8 mouse cellular contexts compared by ENCODE assay signal in the genomic region with DNA sequence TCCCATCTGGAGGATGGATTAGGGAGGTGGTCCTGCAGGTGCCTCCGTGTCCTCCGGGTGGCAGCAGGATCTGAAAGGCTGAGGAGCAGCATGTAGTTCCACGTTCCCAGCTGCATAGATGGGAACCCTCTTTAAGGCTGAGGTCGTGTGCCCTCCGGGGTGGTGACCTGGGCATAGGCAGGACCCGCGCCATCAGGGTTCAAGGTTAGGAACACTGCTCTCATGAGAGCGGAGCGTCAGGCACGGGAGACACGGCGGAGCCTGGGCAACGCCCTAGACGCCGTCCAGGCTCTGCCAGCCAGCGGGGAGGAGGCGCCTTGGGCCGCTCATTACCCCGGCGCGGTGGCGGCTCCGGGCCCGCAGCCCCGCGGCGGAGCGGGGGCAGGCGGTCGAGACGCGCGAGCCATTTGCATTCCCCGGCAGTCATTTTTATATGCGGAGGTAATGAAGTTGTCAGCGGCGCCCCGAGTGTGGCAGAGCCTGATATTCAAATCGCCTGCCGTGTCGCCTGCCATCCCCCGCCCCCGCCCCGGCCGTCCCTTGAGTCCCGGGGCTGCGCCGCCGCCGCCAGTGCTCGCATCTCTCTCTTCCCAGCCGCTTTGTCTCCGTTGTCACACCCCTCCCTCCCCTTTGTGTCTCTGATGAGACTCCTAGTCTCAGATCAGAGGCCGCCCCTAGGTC.
DNase-seq lines count a peak whose midpoint lies in the region; ATAC-seq lines count a peak whose summit lies in the region.

No protein-coding gene starts in this region.

- H3K27ac ChIP-seq in heart, embryonic 11.5 days (ENCODE audit: low read depth, low read length), result no peak overlapping the region
- no peak overlapping the region for H3K27ac ChIP-seq in kidney, embryonic 15.5 days
- H3K27ac ChIP-seq in limb, embryonic 15.5 days, result no peak overlapping the region
- peak overlapping the region; percentile 95 for H3K27ac ChIP-seq in midbrain, embryonic 14.5 days (replicated peaks; ENCODE audit: low read depth, low read length)
- H3K27ac ChIP-seq in stomach, embryonic 15.5 days, result no peak overlapping the region

- DNase-seq in urinary bladder, adult 18-20 months (ENCODE audit: low spot score in 2 of 2), result peak; percentile 15 to 57
- DNase-seq in urinary bladder, postnatal 10 days (ENCODE audit: low spot score), result no peak
- DNase-seq in embryo, embryonic 11.5 days (ENCODE audit: low read depth, low spot score), result peak; percentile 48
- peak; percentile 88 for DNase-seq in midbrain, embryonic 14.5 days

- H3K4me3 ChIP-seq in heart, embryonic 11.5 days (ENCODE audit: low read depth, low read length), result peak overlapping the region; percentile 55
- peak overlapping the region; percentile 63 for H3K4me3 ChIP-seq in kidney, embryonic 15.5 days (replicated peaks)
- peak overlapping the region; percentile 55 for H3K4me3 ChIP-seq in limb, embryonic 15.5 days
- H3K4me3 ChIP-seq in midbrain, embryonic 14.5 days (replicated peaks; ENCODE audit: low read depth, low read length), result peak overlapping the region; percentile 42
- peak overlapping the region; percentile 49 for H3K4me3 ChIP-seq in stomach, embryonic 15.5 days (replicated peaks)

- H3K9me3 ChIP-seq in heart, embryonic 11.5 days (replicated peaks; ENCODE audit: control insufficient read depth, low read length), result no peaks in the 10 kb centered on the region
- H3K9me3 ChIP-seq in kidney, embryonic 15.5 days (replicated peaks), result no peaks in the 10 kb centered on the region
- H3K9me3 ChIP-seq in limb, embryonic 15.5 days, result no peaks in the 10 kb centered on the region
- no peaks in the 10 kb centered on the region for H3K9me3 ChIP-seq in midbrain, embryonic 14.5 days (ENCODE audit: control insufficient read depth, low read length)
- H3K9me3 ChIP-seq in stomach, embryonic 15.5 days, result no peaks in the 10 kb centered on the region

- no peaks in the 10 kb centered on the region for H3K36me3 ChIP-seq in heart, embryonic 11.5 days (ENCODE audit: control insufficient read depth, insufficient read depth, low read length)
- H3K36me3 ChIP-seq in kidney, embryonic 15.5 days, result no peaks in the 10 kb centered on the region
- no peaks in the 10 kb centered on the region for H3K36me3 ChIP-seq in limb, embryonic 15.5 days
- no peaks in the 10 kb centered on the region for H3K36me3 ChIP-seq in midbrain, embryonic 14.5 days (ENCODE audit: control insufficient read depth, insufficient read depth, low read length)
- H3K36me3 ChIP-seq in stomach, embryonic 15.5 days, result no peaks in the 10 kb centered on the region

- H3K4me1 ChIP-seq in heart, embryonic 11.5 days (ENCODE audit: control insufficient read depth, insufficient read depth, low read length), result no peaks in the 10 kb centered on the region
- peaks cover 10% of the 10 kb centered on the region for H3K4me1 ChIP-seq in kidney, embryonic 15.5 days
- H3K4me1 ChIP-seq in limb, embryonic 15.5 days, result peaks cover 10% of the 10 kb centered on the region; the same call in 1 of the 2 replicates
- H3K4me1 ChIP-seq in midbrain, embryonic 14.5 days (ENCODE audit: control insufficient read depth, insufficient read depth, low read length), result peaks cover 34% of the 10 kb centered on the region
- H3K4me1 ChIP-seq in stomach, embryonic 15.5 days, result peaks cover 3% of the 10 kb centered on the region; the same call in 1 of the 2 replicates

- peak; percentile 68 for ATAC-seq in heart, embryonic 11.5 days (replicated peaks; ENCODE audit: insufficient number of reproducible peaks, low FRiP score, low TSS enrichment)
- ATAC-seq in kidney, embryonic 15.5 days (replicated peaks; ENCODE audit: low FRiP score), result peak; percentile 89
- 0 out of 2 replicates have a peak, but pooled peaks have one; percentile 48 for ATAC-seq in limb, embryonic 15.5 days (ENCODE audit: insufficient number of reproducible peaks, low FRiP score, low TSS enrichment, low read depth)
- peak; percentile 91 for ATAC-seq in midbrain, embryonic 14.5 days (ENCODE audit: low FRiP score, low TSS enrichment)
- ATAC-seq in stomach, embryonic 15.5 days (ENCODE audit: insufficient read depth, low FRiP score, low read depth), result peak; percentile 70; the same call in 1 of the 2 replicates

- H3K27me3 ChIP-seq in heart, embryonic 11.5 days (ENCODE audit: control insufficient read depth, insufficient read depth, low read length), result peaks cover 2% of the 10 kb centered on the region; the same call in 1 of the 2 replicates
- peaks cover 49% of the 10 kb centered on the region for H3K27me3 ChIP-seq in kidney, embryonic 15.5 days
- H3K27me3 ChIP-seq in limb, embryonic 15.5 days, result peaks cover 16% of the 10 kb centered on the region; the same call in 1 of the 2 replicates
- no peaks in the 10 kb centered on the region for H3K27me3 ChIP-seq in midbrain, embryonic 14.5 days (ENCODE audit: control insufficient read depth, insufficient read depth, low read length)
- 0 out of 2 replicates have a peak, but pooled peaks cover 3% of the 10 kb centered on the region for H3K27me3 ChIP-seq in stomach, embryonic 15.5 days (replicated peaks)

- under 1% methylated on average over 54 of the region's 54 CpGs for WGBS in heart, embryonic 11.5 days (ENCODE audit: insufficient replicate concordance)
- under 1% methylated on average over 54 of the region's 54 CpGs for WGBS in kidney, embryonic 15.5 days
- WGBS in limb, embryonic 15.5 days, result under 1% methylated on average over 49 of the region's 54 CpGs
- under 1% methylated on average over 54 of the region's 54 CpGs for WGBS in midbrain, embryonic 14.5 days
- under 1% methylated on average over 54 of the region's 54 CpGs for WGBS in stomach, embryonic 15.5 days

- peak overlapping the region; percentile 74 for H3K9ac ChIP-seq in heart, embryonic 11.5 days (ENCODE audit: low read depth, low read length)
- peak overlapping the region; percentile 50 for H3K9ac ChIP-seq in kidney, embryonic 15.5 days
- H3K9ac ChIP-seq in limb, embryonic 15.5 days, result peak overlapping the region; percentile 45
- H3K9ac ChIP-seq in midbrain, embryonic 14.5 days (replicated peaks; ENCODE audit: low read length), result peak overlapping the region; percentile 68
- no peak overlapping the region for H3K9ac ChIP-seq in stomach, embryonic 15.5 days

- peak overlapping the region; percentile 81 for H3K4me2 ChIP-seq in heart, embryonic 11.5 days
- H3K4me2 ChIP-seq in kidney, embryonic 15.5 days, result peak overlapping the region; percentile 96
- peak overlapping the region; percentile 94 for H3K4me2 ChIP-seq in limb, embryonic 15.5 days
- peak overlapping the region; percentile 78 for H3K4me2 ChIP-seq in midbrain, embryonic 14.5 days (ENCODE audit: low read length)
- peak overlapping the region; percentile 91 for H3K4me2 ChIP-seq in stomach, embryonic 15.5 days
